Mouse (Mus musculus) left cerebral cortex, adult 18-20 months (tissue): ENCODE results near the gene Gm10024. TPM values are rescaled to one million over a fixed set of nuclear protein-coding genes. Genes with fewer than 3 reads are reported as not detected.
"Not testable (repeated sequence)": the region's sequence is repeated elsewhere in the genome, so short reads cannot be mapped to it uniquely, and the experiment has no call there.

Source experiments
- DNase-seq, 2 experiments: peaks; one replicate each; pipeline ENCODE4 v3.0.0; 2021 to 2022; ENCODE audit warnings: low spot score in 2 of 2, mixed read lengths in 1 of 2
- long read RNA-seq, 2 experiments: library from polyadenylated mRNA; stranded (forward); transcript quantifications; one replicate each; pipeline ENCODE4 v2.0.0; 2021
- total RNA-seq, 2 experiments: library from RNA; stranded (reverse); gene quantifications; 2 replicates each; pipeline ENCODE4 v1.2.3; 2021

Gene Gm10024
- not detected for total RNA-seq
- long read RNA-seq, experiment 1, result 0 reads
- long read RNA-seq, experiment 2, result 0 reads

DNA sequence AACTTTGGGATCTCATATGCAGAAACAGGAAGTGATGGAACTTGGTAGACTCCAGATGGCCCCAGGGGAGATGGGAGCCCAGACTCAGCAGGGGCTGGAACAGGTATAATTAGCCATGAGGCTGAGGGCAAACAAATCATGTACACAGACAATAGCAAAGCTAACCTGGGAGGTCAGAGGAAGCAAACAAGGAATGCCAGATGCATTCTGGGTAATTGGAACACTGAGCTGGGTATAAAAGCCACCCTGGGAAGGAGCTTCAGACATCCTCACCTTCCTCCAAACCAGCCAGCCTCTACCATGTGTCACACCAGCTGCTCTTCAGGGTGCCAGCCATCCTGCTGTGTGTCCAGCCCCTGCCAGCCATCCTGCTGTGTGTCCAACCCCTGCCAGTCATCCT, at the start of gene Gm10024:
TSS of gene Gm10024 (plus strand) at position 301 of the 400 bp plus-strand sequence.
- DNase-seq, result not testable (repeated sequence)

DNA sequence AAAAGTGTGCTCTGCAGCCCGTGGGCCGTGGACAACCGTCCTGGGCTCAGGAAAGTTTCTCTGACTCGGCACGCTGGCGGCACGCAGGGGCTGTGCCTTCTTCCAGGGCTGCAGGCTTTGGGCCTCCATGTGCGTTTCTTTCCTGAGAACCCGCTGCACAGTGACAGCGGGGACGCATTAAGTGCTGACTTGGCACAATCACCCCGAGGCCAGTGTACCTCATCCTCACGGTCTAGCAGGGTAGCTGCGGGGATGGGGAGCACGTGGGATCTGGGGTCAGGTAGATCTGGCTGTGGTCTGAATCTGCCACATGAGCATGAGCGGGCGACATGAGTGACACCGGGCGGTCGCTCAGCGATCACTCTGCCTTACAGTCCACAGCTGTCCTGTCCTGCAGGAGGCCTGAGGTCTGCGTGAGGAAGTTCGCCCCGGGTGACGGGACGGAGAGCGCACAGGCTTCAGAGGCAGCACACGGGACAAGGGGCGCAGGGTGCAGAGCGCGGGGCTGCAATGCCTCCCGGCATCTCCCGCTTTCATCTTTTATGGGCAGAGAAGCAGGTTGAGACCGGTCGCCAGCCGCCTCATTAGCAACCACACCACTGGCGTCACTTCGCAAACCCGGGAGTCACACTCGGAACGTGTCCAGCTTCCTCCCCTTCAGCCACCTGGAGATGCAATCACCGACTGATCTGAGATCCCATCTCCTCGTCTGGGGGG, 47.1 kb upstream of the Gm10024 start:
- no peak for DNase-seq

DNA sequence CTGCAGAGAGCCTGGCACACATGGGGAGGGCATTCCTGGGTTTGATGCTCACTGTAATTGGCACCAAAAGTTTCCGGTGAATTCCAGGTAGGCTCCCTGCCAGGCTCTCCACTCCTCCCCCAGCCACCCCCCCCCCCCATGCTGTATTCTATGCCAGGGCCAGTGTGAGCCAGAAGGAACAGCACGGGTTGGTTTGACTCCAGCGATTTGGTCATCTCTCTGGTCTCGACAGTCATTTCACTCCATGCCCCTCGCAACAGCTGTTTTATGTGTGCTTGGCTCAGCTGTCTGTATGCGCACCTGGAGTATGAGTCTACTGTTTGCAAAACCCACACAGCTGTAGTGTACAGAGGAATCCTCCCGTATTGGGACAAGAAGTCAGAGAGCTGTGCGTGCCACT, 44.9 kb upstream of the Gm10024 start:
- DNase-seq, result no peak

DNA sequence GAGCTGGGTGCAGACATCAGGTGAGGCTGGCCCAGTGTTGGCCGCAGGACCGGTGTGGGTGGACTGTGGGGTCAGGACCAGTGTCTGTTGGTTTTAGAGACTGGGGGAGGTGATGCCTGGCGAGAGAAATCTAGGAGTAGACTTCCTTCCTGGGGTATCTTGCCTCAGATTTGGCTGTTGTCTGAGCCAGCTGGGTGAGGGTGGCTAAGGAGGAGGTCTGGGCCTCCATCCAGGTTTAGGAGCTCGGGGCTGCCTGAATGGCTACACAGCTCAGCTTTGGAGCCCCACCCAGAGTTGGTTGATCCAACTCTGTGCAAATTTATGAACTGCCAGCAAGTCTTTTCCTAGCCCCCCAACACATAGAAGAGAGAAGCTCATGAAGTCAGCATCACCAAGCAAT, 43.9 kb upstream of the Gm10024 start:
- DNase-seq, result peak; percentile 21 to 44

DNA sequence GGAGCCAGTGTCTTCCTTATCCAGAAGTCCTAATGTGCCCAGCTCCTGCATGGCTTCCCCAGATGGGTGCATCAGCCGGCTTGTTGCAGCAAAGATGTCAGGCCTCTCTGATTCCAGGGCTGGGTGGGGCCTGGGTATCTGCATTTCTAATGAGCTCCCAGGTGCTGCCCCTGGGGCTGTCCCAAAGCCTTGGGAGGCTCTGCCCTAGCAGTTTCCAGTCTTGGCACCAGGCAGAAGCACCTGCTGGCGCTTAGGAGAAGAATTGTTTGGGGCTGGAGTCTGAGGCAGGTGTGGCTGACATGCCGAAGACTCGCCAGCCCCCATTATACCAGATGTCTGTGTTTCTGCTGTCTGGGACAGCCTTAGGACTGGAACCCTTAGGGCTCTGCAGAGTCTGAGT, 40.5 kb upstream of the Gm10024 start:
- no peak for DNase-seq

DNA sequence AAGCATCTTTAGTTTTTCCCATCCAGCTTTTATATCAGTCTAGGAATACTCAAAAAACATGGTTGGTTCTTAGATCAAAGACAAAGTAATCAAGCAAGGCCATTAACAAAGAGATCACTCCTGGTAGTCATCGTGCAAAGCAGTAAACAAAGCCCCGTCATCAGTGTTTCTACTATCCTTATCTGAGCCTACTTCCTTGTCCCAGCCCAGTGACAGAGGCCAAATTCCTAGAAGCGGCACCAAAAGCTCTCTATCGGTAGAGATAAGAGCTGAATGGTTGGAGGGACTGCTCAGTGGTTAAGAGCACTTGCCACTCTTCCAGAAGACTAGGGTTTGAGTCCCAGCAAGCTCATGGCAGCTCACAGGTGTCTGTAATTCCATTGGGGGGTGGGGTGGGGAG, 39.7 kb upstream of the Gm10024 start:
- no peak for DNase-seq

DNA sequence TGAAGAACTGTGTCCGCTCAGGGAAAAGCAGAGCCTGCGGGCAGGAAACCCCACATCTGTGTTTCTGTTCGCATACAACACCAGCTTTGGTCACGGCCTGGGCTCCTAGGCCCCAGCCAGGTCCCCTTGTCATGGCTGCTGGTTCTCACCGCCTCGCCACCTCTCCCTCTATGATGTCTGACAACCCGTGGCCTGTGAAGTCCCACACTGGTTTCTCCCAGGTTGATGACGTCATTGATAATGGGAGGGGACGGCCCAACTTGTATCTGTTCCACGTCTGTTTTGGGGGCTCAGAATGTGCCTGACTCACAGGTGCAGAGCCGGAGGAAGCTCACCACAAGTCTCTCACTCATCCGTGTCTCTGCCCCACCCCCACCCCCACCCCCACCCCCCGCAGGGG, 37.5 kb upstream of the Gm10024 start:
- DNase-seq, result no peak

DNA sequence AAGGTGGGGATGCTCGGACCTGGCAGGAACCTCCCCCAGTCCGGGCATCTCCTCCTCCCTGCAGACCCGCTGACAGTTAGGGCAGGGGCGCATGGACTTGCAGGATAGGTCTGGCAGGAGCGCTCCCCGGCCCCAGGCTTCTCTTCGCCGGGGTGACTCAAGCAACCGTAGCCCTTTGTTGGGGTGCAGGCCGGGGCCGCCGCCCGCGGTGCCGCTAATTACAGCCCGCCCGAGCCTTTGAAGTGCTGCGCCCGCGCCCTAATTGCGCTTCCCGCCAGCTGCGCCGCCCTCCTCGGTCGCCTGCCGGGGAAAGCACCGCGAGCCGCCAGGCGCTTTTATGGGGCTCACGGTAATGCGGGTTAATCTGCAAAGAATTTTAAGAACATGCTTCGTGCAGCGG, 33.7 kb upstream of the Gm10024 start:
- no peak for DNase-seq

DNA sequence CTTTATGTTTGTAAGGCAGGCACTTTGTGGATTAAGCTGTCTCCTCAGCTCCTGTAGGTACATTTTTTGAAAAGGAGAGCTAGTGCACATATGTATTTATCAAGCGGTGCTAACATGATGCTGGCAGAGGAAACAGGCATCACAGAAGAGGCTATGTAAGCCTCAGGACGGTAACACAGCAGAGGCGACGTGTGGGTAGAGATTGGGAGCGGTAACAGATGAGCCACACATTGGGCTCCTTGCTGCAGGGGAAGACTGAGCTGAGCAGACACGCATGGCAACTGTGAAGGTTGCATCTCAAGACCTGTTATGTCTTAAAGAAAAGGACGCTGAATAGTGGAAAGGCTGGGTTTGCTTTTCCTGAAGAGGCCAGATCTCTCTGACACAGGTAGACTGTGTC, 28.3 kb upstream of the Gm10024 start:
- DNase-seq, result peak; percentile 14 to 39

DNA sequence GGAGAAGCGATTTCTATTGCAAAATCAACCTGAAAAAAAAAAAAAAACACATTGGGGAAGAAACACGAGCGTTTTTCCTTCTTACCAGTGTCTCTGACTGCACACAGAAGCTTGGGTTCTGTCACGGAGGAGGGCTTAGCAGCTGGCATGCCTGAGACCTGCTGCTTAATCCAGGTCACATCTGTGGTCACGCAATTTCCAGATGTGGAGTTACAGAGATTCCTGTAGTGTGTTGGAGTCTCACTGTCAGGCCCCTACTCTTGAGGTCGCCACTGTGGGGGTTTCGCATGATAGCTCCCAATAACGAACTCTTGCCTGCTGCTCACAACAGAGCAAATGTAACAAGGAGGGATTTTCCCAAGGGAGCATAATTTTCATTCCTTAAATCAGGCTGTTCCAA, 27.1 kb upstream of the Gm10024 start:
- no peak for DNase-seq

DNA sequence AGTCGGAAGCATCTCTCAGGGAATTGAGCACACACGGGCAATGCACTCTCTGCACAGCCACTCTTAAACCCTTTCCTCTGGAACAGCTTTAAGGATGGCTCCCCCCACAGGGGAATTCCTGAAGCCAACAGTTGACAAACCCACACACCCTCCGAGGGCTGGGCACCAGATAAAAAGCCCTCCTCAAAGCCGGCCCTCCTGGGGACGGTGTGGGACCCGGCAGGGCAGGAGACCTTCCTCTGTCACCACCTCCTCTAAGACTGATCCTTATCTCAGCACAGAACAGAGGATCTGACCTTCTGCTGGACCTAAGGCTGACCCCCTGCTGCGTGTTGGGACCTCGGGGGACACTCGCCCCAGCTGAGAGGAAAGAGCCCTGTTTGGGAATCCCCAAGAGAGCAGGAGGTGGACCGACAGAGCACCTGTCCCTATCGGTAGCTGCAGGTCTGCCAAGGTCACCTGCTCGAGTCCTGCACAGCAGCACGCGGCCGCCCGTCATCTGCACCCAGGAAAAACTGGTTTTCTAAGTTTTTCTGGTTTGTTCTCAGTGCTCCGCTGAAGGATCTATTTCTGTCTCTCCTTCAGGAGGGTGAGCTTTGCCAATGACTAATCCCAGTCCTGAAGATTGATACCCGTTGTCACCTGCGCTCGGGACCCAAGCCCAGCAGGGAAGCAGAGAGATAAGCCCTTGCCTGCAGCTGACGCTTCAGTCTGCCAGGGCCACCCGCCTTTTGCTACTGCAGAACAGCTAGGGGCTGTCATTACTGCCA, 25.2 kb upstream of the Gm10024 start, which contains the start of gene Tspear:
TSS of gene Tspear (plus strand) at position 675 of the 770 bp plus-strand sequence.
- no peak for DNase-seq

DNA sequence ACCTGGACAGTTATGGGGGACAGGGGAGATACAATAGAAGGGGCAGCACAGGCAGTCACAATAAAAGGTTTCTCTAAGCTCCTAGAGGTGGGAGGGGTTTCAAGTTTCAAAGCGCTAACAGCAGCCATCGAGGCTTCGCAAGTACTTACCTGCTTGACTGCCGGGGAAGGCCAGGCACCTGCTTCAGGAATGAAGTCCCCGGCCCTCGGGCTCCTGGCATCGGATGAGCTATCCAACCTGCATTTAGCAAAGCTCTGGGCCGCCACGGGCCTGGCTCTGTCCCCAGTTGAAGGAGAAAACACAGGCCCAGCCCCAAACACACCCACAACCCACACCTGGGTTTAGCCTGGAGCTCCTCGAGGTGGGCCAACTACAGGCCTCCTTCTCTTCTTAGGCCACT, 24.2 kb upstream of the Gm10024 start:
- DNase-seq, result no peak

DNA sequence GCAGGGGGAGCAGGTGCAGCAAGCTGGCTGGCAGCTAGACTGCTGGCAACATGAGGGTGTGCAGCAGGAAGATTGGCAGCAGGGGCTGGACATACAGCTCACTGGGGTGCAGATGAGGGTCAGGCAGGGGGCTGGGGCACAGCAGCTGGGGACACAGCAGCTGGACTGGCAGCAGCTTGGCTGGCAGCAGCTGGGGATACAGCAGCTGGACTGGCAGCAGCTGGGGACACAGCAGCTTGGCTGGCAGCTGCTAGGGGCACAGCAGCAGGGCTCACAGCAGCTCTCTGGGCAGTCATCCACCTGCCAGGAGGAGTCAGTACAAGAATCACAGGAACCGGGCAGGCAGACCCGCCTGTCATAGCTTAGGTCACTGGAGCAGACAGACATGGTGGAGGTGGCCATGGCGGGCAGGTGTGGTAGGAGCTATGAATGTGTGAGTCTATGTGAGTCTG, 20.9 kb upstream of the Gm10024 start, which contains the start of gene Gm19402:
TSS of gene Gm19402 (minus strand) at position 402 of the 452 bp plus-strand sequence.
- DNase-seq, result not testable (repeated sequence)

DNA sequence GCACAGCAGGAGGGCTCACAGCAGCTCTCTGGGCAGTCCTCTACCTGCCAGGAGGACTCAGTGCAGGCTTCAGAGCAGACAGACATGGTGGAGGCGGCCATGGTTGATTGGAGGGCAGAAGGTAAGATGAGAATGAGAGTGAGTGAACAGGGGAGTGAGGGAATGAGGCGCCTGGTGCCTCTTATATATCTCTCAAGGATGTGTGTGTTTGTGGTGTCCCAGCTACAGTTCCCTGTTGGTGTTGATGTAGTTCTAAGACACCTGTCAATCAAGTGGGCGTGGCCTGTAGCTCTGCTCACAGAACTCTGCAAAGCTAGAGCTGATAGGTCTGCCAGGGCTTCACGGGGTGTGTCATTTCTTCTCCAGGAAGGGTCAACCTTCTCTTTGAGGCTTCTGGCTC, 14.1 kb upstream of the Gm10024 start, which contains the start of gene Gm9508:
TSS of gene Gm9508 (minus strand) at position 101 of the 400 bp plus-strand sequence.
- DNase-seq, result no peak

DNA sequence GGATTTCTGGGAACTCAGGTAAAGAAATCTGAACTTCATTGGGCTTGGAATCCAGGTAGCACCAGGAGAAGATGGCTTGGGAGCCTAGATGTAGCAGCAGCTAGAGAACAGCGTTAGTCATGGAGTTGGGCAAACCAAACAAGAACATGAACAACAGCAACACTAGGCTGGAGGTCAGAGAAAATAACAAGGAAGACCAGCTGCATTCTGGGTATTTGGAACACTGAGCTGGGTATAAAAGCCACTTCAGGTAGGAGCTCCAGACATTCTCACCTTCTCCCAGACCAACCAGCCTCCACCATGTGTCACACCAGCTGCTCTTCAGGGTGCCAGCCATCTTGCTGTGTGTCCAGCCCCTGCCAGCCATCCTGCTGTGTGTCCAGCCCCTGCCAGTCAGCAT, 4.9 kb upstream of the Gm10024 start, which contains the start of gene Gm10272:
TSS of gene Gm10272 (plus strand) at position 301 of the 400 bp plus-strand sequence.
- no peak for DNase-seq

DNA sequence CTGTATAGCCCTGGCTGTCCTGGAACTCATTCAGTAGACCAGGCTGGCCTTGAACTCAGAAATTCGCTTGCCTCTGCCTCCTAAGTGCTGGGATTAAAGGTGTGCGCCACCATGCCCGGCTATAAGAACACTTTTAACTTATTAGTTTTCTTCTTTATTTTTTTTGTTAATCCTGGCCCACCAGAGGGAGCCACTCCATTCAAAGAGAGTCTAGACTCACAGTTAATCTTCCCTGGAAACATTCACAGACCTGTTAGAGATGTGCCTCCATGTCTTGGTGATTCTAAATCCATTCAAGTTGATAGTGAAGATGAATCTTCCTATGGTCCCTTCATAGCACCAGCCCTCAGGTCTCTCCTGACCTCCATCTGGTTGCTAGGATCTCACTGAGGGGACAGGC, 1.4 kb upstream of the Gm10024 start:
- DNase-seq, result no peak

DNA sequence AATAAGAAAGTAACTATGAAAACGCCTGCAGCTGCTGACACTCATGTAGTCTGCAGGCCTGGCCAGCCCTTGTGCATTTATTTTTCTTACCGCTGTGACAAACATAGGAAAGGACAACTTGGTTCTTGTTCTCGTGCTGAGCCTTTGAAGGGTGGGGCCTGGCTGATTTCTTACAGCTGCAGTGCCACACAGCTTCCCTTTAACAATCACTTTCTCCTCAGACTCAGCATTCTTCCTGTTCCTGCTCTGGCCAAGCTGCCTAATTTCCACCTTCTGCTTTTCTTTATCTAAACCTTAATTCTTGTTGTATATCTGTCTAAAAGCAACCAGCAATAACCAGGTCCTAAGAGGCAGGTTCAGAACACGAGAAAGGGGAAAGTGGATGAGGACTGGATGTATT, 2.5 kb downstream of the Gm10024 start:
- DNase-seq, result no peak

DNA sequence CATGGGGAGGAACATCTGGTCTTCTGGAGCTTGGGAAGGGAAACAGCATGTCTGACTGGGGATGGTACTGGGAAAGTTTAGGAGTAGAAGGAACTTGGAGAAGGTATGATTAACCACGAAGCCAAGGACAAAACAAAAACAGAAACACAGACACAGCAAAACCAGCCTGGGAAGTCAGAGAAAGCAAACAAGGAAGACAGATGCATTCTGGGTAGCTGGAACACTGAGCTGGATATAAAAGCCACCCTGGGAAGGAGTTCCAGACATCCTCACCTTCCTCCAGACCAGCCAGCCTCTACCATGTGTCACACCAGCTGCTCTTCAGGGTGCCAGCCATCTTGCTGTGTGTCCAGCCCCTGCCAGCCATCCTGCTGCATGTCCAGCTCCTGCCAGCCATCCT, 4.2 kb downstream of the Gm10024 start, which contains the start of gene Gm10142:
TSS of gene Gm10142 (plus strand) at position 301 of the 400 bp plus-strand sequence.
- DNase-seq, result no peak

DNA sequence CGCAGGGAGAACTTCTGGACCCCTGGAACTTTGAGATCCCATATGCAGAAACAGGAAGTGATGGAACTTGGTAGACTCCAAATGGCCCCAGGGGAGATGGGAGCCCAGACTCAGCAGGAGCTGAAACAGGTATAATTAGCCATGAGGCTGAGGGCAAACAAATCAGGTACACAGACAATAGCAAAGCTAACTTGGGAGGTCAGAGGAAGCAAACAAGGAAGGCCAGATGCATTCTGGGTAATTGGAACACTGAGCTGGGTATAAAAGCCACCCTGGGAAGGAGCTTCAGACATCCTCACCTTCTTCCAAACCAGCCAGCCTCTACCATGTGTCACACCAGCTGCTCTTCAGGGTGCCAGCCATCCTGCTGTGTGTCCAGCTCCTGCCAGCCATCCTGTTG, 9.0 kb downstream of the Gm10024 start, which contains the start of gene Krtap12-1:
TSS of gene Krtap12-1 (plus strand) at position 301 of the 400 bp plus-strand sequence.
- not testable (repeated sequence) for DNase-seq

DNA sequence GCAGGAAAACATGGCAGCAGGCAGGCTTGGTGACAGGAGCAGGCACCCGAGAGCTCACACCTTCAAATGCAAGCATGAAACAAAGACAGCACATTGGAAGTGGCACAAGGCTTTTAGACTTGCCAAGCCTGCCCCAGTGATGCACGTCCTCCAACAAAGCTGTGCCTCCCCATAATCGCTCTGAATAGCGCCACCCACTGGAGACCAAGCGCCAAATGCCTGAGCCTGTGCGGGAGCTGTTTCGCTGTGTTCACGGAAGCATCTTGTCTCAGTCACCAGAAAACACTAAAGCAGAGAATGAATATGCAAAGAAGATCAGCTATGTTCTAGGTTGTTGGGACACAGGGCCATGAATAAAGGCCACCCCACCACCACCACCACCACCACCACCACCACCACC, 13.6 kb downstream of the Gm10024 start:
- DNase-seq, result no peak

DNA sequence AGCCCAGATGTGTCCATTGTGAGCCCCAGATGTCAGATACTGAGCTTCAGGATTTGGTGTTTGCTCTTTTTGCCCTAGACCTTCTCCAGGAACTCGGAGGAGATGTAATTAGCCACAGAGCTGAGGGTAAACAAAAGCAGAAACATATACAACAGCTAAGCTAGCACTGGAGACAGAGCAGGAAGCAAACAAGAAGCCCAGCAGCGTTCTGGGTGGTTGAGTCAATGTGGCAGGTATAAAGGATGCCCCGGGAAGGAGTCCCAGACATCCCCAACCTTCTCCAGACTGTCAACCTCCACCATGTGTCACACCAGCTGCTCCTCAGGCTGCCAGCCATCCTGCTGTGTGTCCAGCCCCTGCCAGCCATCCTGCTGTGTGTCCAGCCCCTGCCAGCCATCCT, 14.9 kb downstream of the Gm10024 start, which contains the start of gene Gm10100:
TSS of gene Gm10100 (plus strand) at position 301 of the 400 bp plus-strand sequence.
- DNase-seq, result no peak

DNA sequence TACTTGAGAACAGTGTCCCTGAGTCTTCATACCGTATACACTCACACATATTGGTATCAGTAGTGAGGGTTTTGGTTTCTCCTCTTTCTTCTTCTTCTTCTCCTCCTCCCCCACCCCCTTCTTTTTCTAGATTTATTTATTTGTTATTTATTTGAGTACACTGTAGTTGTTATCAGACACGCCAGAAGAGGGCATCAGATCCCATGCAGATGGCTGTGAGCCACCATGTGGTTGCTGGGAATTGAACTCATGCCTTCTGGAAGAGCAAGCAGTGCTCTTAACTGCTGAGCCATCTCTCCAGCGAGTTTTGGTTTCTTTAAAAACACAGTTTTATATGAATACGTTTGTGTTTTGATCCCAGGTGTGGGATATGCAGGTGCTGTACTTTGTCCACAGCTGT, 17.0 kb downstream of the Gm10024 start:
- DNase-seq, result no peak
